Mouse (Mus musculus): Measurements from ENCODE around the gene Vps8. TPM values are rescaled to one million over a fixed set of nuclear protein-coding genes. Genes with fewer than 3 reads are reported as not detected.

Vps8 gene
- polyA plus RNA-seq, 1 experiment from 2014 or later, result 25.4 TPM

- Histone ChIP-seq H3K27ac (ENCODE audit: low read length) (no peak overlapping the region), H3K4me2 (ENCODE audit: low read depth, low read length) (no peak overlapping the region), H3K36me3 (ENCODE audit: control insufficient read depth, insufficient read depth) (no peaks in the 10 kb centered on the region), H3K4me1 (ENCODE audit: control insufficient read depth, insufficient read depth, low read length) (no peaks in the 10 kb centered on the region), H3K9ac (ENCODE audit: low read length) (no peak overlapping the region), H3K9me3 (replicated peaks; ENCODE audit: control insufficient read depth, low read length) (no peaks in the 10 kb centered on the region), H3K4me3 (ENCODE audit: low read length) (no peak overlapping the region), H3K27me3 (ENCODE audit: control insufficient read depth, insufficient read depth, low read length) (no peaks in the 10 kb centered on the region)
- 55% methylated on average over 3 of the region's 3 CpGs for WGBS
- ATAC-seq (replicated peaks; ENCODE audit: extremely low read depth, insufficient read depth, low FRiP score), result no peak
Observed at GRCm38 (mm10) chr16:21413819-21414218, 9.1 kb upstream of the Vps8 start.

DNA sequence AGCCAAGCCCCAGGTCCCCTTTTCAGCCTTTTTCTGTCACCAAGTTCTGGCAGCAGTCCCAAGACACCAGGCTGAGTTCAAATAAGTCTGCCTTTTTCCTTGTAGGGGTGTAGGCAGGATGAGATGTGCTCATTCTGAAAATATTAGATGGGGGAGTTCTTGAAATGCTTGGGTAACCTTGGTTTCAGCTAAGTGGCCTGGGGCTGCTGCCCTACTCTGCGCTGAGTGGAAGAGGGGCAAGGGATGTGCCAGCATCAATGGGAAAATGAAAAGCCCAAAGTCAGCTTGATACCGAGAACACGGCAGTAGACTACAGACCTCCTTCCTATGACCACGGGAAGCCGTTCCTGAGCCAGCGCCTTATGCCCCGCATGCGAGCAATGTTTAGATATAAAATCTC, 7.8 kb upstream of the Vps8 start:
- Histone ChIP-seq H3K9ac (ENCODE audit: low read length) (no peak overlapping the region), H3K4me3 (ENCODE audit: low read length) (no peak overlapping the region), H3K9me3 (replicated peaks; ENCODE audit: control insufficient read depth, low read length) (no peaks in the 10 kb centered on the region), H3K27me3 (ENCODE audit: control insufficient read depth, insufficient read depth, low read length) (no peaks in the 10 kb centered on the region), H3K36me3 (ENCODE audit: control insufficient read depth, insufficient read depth) (no peaks in the 10 kb centered on the region), H3K27ac (ENCODE audit: low read length) (no peak overlapping the region), H3K4me2 (ENCODE audit: low read depth, low read length) (no peak overlapping the region), H3K4me1 (ENCODE audit: control insufficient read depth, insufficient read depth, low read length) (no peaks in the 10 kb centered on the region)
- 91% methylated on average over 8 of the region's 8 CpGs for WGBS
- ATAC-seq (replicated peaks; ENCODE audit: extremely low read depth, insufficient read depth, low FRiP score), result no peak

DNA sequence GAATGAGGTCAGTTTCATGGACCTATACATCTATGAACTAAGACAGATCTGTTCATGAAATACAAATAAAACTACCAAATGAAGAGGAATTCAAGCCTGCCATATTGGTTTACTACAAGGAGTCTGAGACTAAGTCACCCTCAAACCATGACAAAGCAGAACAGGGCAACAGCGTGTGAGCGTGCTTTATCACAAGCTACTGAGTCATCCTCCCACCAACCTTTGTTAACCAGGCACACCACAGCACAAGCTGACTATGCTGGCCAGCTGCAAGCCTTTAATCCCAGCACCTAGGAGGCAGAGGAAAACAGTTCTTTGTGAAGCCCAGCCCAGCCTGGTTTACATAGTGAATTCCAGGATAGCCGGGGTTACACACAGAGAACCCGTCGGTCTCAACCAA, 4.9 kb upstream of the Vps8 start:
- Histone ChIP-seq H3K27me3 (ENCODE audit: control insufficient read depth, insufficient read depth, low read length) (no peaks in the 10 kb centered on the region), H3K4me1 (ENCODE audit: control insufficient read depth, insufficient read depth, low read length) (0 out of 2 replicates have a peak, but pooled peaks cover 2% of the 10 kb centered on the region), H3K4me2 (ENCODE audit: low read depth, low read length) (no peak overlapping the region), H3K9me3 (replicated peaks; ENCODE audit: control insufficient read depth, low read length) (no peaks in the 10 kb centered on the region), H3K36me3 (ENCODE audit: control insufficient read depth, insufficient read depth) (no peaks in the 10 kb centered on the region), H3K4me3 (ENCODE audit: low read length) (no peak overlapping the region), H3K9ac (ENCODE audit: low read length) (no peak overlapping the region), H3K27ac (ENCODE audit: low read length) (no peak overlapping the region)
- 41% methylated on average over 5 of the region's 5 CpGs for WGBS
- ATAC-seq (replicated peaks; ENCODE audit: extremely low read depth, insufficient read depth, low FRiP score), result no peak

GRCm38 (mm10) chr16:21423546-21423910, 610 bp downstream of the Vps8 start:
- WGBS, result 2% methylated on average over 10 of the region's 10 CpGs
- H3K4me2 ChIP-seq (ENCODE audit: low read depth, low read length), result peak overlapping the region; percentile 80
- H3K27me3 ChIP-seq (ENCODE audit: control insufficient read depth, insufficient read depth, low read length), result no peaks in the 10 kb centered on the region
- peak overlapping the region; percentile 85 for H3K9ac ChIP-seq (ENCODE audit: low read length)
- peaks cover 5% of the 10 kb centered on the region; the same call in 1 of the 2 replicates for H3K4me1 ChIP-seq (ENCODE audit: control insufficient read depth, insufficient read depth, low read length)
- H3K9me3 ChIP-seq (replicated peaks; ENCODE audit: control insufficient read depth, low read length), result no peaks in the 10 kb centered on the region
- H3K27ac ChIP-seq (ENCODE audit: low read length), result peak overlapping the region; percentile 90
- peak; percentile 61 for ATAC-seq (replicated peaks; ENCODE audit: extremely low read depth, insufficient read depth, low FRiP score)
- H3K4me3 ChIP-seq (ENCODE audit: low read length), result peak overlapping the region; percentile 74
- H3K36me3 ChIP-seq (ENCODE audit: control insufficient read depth, insufficient read depth), result no peaks in the 10 kb centered on the region

GRCm38 (mm10) chr16:21428131-21428530, 5.2 kb downstream of the Vps8 start:
- H3K9me3 ChIP-seq (replicated peaks; ENCODE audit: control insufficient read depth, low read length), result 0 out of 2 replicates have a peak, but pooled peaks cover 4% of the 10 kb centered on the region
- 71% methylated on average over 5 of the region's 5 CpGs for WGBS
- peaks cover 3% of the 10 kb centered on the region for H3K36me3 ChIP-seq (ENCODE audit: control insufficient read depth, insufficient read depth)
- ATAC-seq (replicated peaks; ENCODE audit: extremely low read depth, insufficient read depth, low FRiP score), result no peak
- no peak overlapping the region for H3K9ac ChIP-seq (ENCODE audit: low read length)
- no peaks in the 10 kb centered on the region for H3K27me3 ChIP-seq (ENCODE audit: control insufficient read depth, insufficient read depth, low read length)
- no peak overlapping the region for H3K4me2 ChIP-seq (ENCODE audit: low read depth, low read length)
- no peak overlapping the region for H3K27ac ChIP-seq (ENCODE audit: low read length)
- peaks cover 3% of the 10 kb centered on the region; the same call in 1 of the 2 replicates for H3K4me1 ChIP-seq (ENCODE audit: control insufficient read depth, insufficient read depth, low read length)
- H3K4me3 ChIP-seq (ENCODE audit: low read length), result no peak overlapping the region

GRCm38 (mm10) chr16:21430377-21431060, 7.6 kb downstream of the Vps8 start:
- Histone ChIP-seq H3K9ac (ENCODE audit: low read length) (no peak overlapping the region), H3K4me3 (ENCODE audit: low read length) (no peak overlapping the region), H3K27me3 (ENCODE audit: control insufficient read depth, insufficient read depth, low read length) (no peaks in the 10 kb centered on the region), H3K4me2 (ENCODE audit: low read depth, low read length) (no peak overlapping the region), H3K4me1 (ENCODE audit: control insufficient read depth, insufficient read depth, low read length) (no peaks in the 10 kb centered on the region), H3K27ac (ENCODE audit: low read length) (no peak overlapping the region), H3K36me3 (ENCODE audit: control insufficient read depth, insufficient read depth) (peaks cover 3% of the 10 kb centered on the region), H3K9me3 (replicated peaks; ENCODE audit: control insufficient read depth, low read length) (0 out of 2 replicates have a peak, but pooled peaks cover 4% of the 10 kb centered on the region)
- 83% methylated on average over 2 of the region's 2 CpGs for WGBS
- ATAC-seq (replicated peaks; ENCODE audit: extremely low read depth, insufficient read depth, low FRiP score), result no peak

DNA sequence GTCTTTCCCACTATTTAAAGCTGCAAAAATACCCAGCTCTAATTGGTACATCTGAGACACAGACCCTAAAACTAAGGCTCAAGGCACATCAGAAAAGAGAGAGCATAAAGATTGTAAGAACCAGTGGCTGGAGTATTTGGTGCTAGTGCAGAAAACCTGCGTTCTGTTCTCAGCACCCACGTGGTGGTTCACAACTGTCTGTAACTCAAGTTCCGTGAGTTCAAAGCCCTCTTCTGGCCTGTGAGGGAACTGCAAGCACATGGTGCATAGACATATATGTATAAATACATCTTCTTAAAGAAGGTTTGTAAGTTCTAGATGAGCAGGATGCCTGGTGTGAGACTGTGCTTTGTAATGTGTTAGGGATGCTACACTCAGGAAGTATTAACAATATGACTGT, 8.7 kb downstream of the Vps8 start:
- H3K36me3 ChIP-seq (ENCODE audit: control insufficient read depth, insufficient read depth), result peaks cover 6% of the 10 kb centered on the region
- no peak for ATAC-seq (replicated peaks; ENCODE audit: extremely low read depth, insufficient read depth, low FRiP score)
- WGBS, result 87% methylated on average over 3 of the region's 3 CpGs
- H3K27ac ChIP-seq (ENCODE audit: low read length), result no peak overlapping the region
- no peak overlapping the region for H3K4me3 ChIP-seq (ENCODE audit: low read length)
- H3K4me2 ChIP-seq (ENCODE audit: low read depth, low read length), result no peak overlapping the region
- H3K9me3 ChIP-seq (replicated peaks; ENCODE audit: control insufficient read depth, low read length), result 0 out of 2 replicates have a peak, but pooled peaks cover 4% of the 10 kb centered on the region
- H3K9ac ChIP-seq (ENCODE audit: low read length), result no peak overlapping the region
- H3K27me3 ChIP-seq (ENCODE audit: control insufficient read depth, insufficient read depth, low read length), result no peaks in the 10 kb centered on the region
- H3K4me1 ChIP-seq (ENCODE audit: control insufficient read depth, insufficient read depth, low read length), result no peaks in the 10 kb centered on the region

DNA sequence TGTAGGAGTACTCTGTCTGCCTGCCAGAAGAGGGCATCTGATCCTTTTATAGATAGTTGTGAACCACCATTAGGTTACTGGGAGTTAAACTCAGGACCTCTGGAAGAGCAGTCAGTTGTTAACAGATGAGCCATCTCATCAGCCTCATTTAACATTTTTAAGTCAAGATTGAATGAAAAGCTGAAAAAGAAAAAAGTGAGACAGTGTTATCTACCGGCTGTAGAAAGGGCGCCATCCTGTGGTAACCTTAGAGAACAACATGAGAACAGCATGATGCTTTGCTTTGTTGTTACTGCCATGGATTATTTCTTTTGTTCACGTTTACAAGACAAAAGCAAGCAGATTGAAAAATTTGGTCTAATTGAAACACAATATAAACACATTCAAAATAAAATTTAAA, 10.6 kb downstream of the Vps8 start:
- Histone ChIP-seq H3K27me3 (ENCODE audit: control insufficient read depth, insufficient read depth, low read length) (no peaks in the 10 kb centered on the region), H3K9me3 (replicated peaks; ENCODE audit: control insufficient read depth, low read length) (0 out of 2 replicates have a peak, but pooled peaks cover 4% of the 10 kb centered on the region), H3K4me1 (ENCODE audit: control insufficient read depth, insufficient read depth, low read length) (no peaks in the 10 kb centered on the region), H3K4me2 (ENCODE audit: low read depth, low read length) (no peak overlapping the region), H3K27ac (ENCODE audit: low read length) (no peak overlapping the region), H3K4me3 (ENCODE audit: low read length) (no peak overlapping the region), H3K9ac (ENCODE audit: low read length) (no peak overlapping the region), H3K36me3 (ENCODE audit: control insufficient read depth, insufficient read depth) (peaks cover 11% of the 10 kb centered on the region)
- 39% methylated on average over 3 of the region's 3 CpGs for WGBS
- ATAC-seq (replicated peaks; ENCODE audit: extremely low read depth, insufficient read depth, low FRiP score), result no peak

DNA sequence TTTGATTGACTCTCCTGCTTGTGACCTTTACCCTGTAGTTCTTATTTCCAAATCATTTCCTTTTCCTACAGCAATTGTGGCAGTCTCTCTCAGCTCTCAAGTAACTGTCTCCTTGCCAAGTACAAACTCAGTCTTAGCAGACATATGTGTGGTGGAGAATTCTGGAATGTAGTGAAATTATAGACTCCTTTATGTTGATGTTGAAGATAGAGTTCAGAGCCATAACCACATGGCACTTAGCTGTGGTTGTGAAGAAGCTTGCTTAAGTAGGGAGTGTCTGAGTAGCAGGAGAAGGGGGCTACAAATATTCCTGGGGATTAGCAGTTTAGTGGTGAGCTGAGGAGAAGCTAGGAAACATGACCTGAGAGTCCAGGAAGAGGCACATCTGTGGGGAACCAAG, 18.1 kb downstream of the Vps8 start:
- no peaks in the 10 kb centered on the region for H3K27me3 ChIP-seq (ENCODE audit: control insufficient read depth, insufficient read depth, low read length)
- H3K36me3 ChIP-seq (ENCODE audit: control insufficient read depth, insufficient read depth), result peaks cover 10% of the 10 kb centered on the region
- H3K9me3 ChIP-seq (replicated peaks; ENCODE audit: control insufficient read depth, low read length), result no peaks in the 10 kb centered on the region
- no peak overlapping the region for H3K4me3 ChIP-seq (ENCODE audit: low read length)
- no peak for ATAC-seq (replicated peaks; ENCODE audit: extremely low read depth, insufficient read depth, low FRiP score)
- no peak overlapping the region for H3K27ac ChIP-seq (ENCODE audit: low read length)
- no peak overlapping the region for H3K9ac ChIP-seq (ENCODE audit: low read length)
- no peak overlapping the region for H3K4me2 ChIP-seq (ENCODE audit: low read depth, low read length)
- no peaks in the 10 kb centered on the region for H3K4me1 ChIP-seq (ENCODE audit: control insufficient read depth, insufficient read depth, low read length)

Measured in heart, embryonic 16.5 days (tissue).